Mouse (Mus musculus): ENCODE measurements around the gene S1pr1.

DNA sequence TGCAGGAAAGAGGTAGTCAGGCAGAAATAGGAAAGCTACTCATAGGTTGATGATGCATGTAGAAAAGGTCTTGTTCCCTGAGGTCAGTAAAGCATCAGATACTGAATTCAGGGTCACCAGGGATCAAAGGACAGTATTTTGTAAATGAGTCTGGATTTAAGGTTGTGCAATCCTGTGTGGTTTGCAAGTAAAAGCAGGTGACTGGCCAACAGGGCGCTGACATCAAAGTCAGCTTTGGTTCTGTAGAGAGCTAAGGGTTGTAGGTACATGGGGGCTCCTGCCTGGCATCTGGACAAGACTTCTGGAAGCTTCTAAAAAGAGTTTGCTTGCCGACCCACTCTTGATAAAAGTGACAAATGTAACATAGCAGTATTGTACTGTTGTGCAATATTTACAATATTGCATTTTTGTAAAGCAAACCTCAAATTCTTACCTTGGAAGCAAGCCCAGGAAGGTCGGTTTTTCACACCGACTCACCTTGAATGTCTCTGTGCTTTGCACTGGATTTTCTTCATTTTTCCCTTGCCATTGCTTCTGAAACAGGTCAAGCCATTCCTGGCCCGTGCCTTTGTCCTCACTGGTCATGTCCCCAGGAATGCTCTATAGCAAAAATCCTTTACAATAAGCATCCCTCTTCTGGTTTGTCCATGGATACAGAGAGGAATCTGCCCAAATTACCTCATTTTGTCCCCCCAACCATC lies 33.6 kb upstream of the S1pr1 start:
- TF ChIP-seq CTCF (IDR thresholded peaks at IDR 0.05 in 2 of 3, conservative IDR thresholded peaks at IDR 0.05 in 1 of 3; ENCODE audit: control insufficient read depth in 1 of 3, insufficient read depth in 1 of 3, low read depth in 2 of 3, low read length in 3 of 3, poor library complexity in 1 of 3, severe bottlenecking in 1 of 3) (no peak), TCF12 (IDR thresholded peaks at IDR 0.05; ENCODE audit: low read depth, low read length) (no peak), RAD21 (IDR thresholded peaks at IDR 0.05; ENCODE audit: low read depth, low read length) (no peak), E2F4 (IDR thresholded peaks at IDR 0.05; ENCODE audit: borderline replicate concordance, low read depth, low read length) (no peak), UBTF (IDR thresholded peaks at IDR 0.05; ENCODE audit: borderline replicate concordance, insufficient read depth, low read depth, low read length) (no peak), POLR2AphosphoS5 (IDR thresholded peaks at IDR 0.05; ENCODE audit: borderline replicate concordance, low read depth, low read length) (no peak), ZKSCAN1 (IDR thresholded peaks at IDR 0.05; ENCODE audit: low read depth, low read length) (no peak), ZC3H11A (IDR thresholded peaks at IDR 0.05; ENCODE audit: low read depth, low read length) (no peak), MAZ (IDR thresholded peaks at IDR 0.05; ENCODE audit: low read depth, low read length) (no peak), POLR2A (IDR thresholded peaks at IDR 0.05; ENCODE audit: control insufficient read depth in 1 of 2, insufficient read depth in 1 of 2, low read depth in 1 of 2, low read length in 2 of 2, poor library complexity in 1 of 2) (no peak), TAL1 (IDR thresholded peaks at IDR 0.05; ENCODE audit: low read length) (no peak), ZNF384 (IDR thresholded peaks at IDR 0.05; ENCODE audit: low read depth, low read length) (no peak), BHLHE40 (IDR thresholded peaks at IDR 0.05; ENCODE audit: borderline replicate concordance, low read depth, low read length) (no peak), TBP (IDR thresholded peaks at IDR 0.05; ENCODE audit: low read depth, low read length) (no peak)

Measured in MEL (cell line).